Mouse (Mus musculus) heart, postnatal 4 days (tissue): Measurements from ENCODE around the gene Bcs1l. TPM values are rescaled to one million over a fixed set of nuclear protein-coding genes. Genes with fewer than 3 reads are reported as not detected.

Experiments used
- microRNA-seq, 2 experiments: library from miRNA; unstranded; fragments of <30 nt; microRNA quantifications; one replicate each; pipeline ENCODE4 v1.2.0; 2021 to 2022
- total RNA-seq, 2 experiments: library from RNA; stranded (reverse); gene quantifications; 2 replicates each; pipeline ENCODE4 v1.2.3; 2021

Bcs1l gene
- total RNA-seq, 2 experiments from 2014 or later: 21.7 to 22.5 TPM

Small RNA genes within 50 kb of the gene (microRNA-seq; reads per million reads assigned to microRNA genes)
- gene Gm25035: 0 reads per million in 2 experiments

Other genes starting within 250 kb of the Bcs1l start
- gene Catip, start 226.2 kb upstream of the Bcs1l start, total RNA-seq: under 1 TPM; 0.32 to 0.33 TPM
- gene Slc11a1, start 213.1 kb upstream of the Bcs1l start, total RNA-seq: 1 to 10 TPM; 1.7 to 3.4 TPM
- gene Ctdsp1, start 196.8 kb upstream of the Bcs1l start, total RNA-seq: 100 to 1,000 TPM; 121 to 126 TPM
- gene Vil1, start 178.9 kb upstream of the Bcs1l start, total RNA-seq: 1 to 10 TPM; 1.4 to 2.1 TPM
- gene Cnot9, start 82.2 kb upstream of the Bcs1l start, total RNA-seq: 10 to 100 TPM; 27.1 to 31.3 TPM
- under 1 TPM in 1 of 2 experiments, not detected in 1; 0.18 TPM for gene Plcd4, start 45.4 kb upstream of the Bcs1l start, total RNA-seq
- gene Usp37, start 44.0 kb upstream of the Bcs1l start, total RNA-seq: 10 to 100 TPM; 22.2 to 26.0 TPM
- gene Zfp142, start within 50 bp of the Bcs1l start, total RNA-seq: 10 to 100 TPM in 1 of 2 experiments, 1 to 10 TPM in 1; 9.4 to 11.0 TPM
- gene Rnf25, start 13.1 kb downstream of the Bcs1l start, total RNA-seq: 10 to 100 TPM; 22.0 to 23.9 TPM
- gene Stk36, start 13.2 kb downstream of the Bcs1l start, total RNA-seq: 1 to 10 TPM; 1.4 to 2.0 TPM
- 10 to 100 TPM; 19.7 to 22.1 TPM for gene Ttll4, start 73.5 kb downstream of the Bcs1l start, total RNA-seq
- 1 to 10 TPM; 5.4 to 6.3 TPM for gene Cyp27a1, start 125.3 kb downstream of the Bcs1l start, total RNA-seq
- gene Prkag3, start 160.9 kb downstream of the Bcs1l start, total RNA-seq: 1 to 10 TPM; 3.7 to 4.1 TPM
- under 1 TPM; 0.12 to 0.20 TPM for gene Wnt6, start 183.6 kb downstream of the Bcs1l start, total RNA-seq
- gene Wnt10a, start 203.2 kb downstream of the Bcs1l start, total RNA-seq: not detected